Mouse (Mus musculus) adrenal gland, postnatal 4 days (tissue): ENCODE data around the gene Ptcd2. TPM values are rescaled to one million over a fixed set of nuclear protein-coding genes. Genes with fewer than 3 reads are reported as not detected.

Source experiments
- DNase-seq, 2 experiments: peaks; one replicate each; pipeline ENCODE4 v3.0.0; 2021 to 2022; ENCODE audit warnings: low spot score in 2 of 2, mixed read lengths in 2 of 2
- total RNA-seq, 2 experiments: library from RNA; stranded (reverse); gene quantifications; 2 replicates each; pipeline ENCODE4 v1.2.3; 2021

The Ptcd2 gene
- total RNA-seq, 2 experiments from 2014 or later, result 35.8 to 39.6 TPM

DNA sequence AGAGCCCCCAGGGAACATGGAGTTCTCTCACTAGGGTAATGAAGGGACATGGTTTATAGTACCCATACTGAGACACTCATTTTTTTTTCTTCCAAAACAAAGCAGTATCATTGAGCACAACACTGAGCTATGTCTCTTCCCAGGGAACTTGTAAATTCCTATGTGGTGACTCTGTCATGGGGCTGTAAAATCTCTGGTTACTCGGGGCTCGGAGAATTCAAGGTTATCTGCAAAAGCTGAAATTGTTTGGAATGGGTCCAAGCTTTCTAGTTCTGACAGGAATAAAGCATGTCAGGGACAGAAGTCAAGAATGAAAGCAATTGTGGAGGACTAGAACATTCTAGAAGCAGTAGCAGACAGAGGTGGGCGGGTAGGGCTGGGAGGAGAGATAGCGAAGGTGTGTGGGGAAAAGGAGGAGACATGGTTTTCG lies 36.6 kb downstream of the Ptcd2 start:
- no peak for DNase-seq

DNA sequence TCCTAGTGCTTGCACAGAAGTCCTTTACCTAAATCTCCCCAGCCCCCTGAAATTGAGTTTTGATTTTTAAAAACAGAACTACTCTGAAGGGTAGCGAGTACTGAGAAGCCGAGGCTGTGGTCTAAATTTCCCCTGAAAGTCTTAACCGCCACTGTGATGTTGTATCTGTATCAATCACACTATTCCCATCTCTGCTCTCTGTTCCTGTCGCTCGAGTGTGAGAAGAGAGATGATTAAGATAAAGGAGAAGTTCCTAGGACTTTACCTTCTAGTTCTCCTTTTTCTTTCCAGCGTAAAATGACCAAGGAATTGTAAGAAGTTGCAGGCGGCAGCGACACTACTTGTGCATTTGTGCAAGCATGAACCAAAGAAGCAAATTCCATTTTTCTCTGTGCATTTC lies 38.3 kb downstream of the Ptcd2 start:
- no peak for DNase-seq

GRCm38 (mm10) chr13:99305186-99305585 lies 39.3 kb downstream of the Ptcd2 start:
- DNase-seq, result no peak

DNA sequence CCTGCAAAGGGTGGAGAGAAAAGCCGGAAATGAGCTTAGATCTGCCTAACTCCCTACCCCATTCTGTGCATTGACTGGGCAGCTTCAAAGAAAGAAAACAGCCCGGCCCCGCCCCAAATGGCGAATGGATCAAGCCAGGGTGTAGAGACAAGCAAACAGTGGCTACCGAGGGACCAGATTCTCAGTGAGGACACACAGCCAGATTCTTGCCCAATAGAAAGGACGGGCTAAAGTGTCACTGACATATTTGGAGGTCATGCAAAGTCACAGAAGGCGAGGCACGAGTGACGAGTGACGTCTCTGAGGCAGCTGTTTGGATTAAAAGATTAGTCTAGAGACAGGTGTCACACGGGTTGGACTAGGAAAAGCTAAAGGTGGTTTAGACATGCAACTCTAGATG lies 40.1 kb downstream of the Ptcd2 start:
- DNase-seq, result no peak

DNA sequence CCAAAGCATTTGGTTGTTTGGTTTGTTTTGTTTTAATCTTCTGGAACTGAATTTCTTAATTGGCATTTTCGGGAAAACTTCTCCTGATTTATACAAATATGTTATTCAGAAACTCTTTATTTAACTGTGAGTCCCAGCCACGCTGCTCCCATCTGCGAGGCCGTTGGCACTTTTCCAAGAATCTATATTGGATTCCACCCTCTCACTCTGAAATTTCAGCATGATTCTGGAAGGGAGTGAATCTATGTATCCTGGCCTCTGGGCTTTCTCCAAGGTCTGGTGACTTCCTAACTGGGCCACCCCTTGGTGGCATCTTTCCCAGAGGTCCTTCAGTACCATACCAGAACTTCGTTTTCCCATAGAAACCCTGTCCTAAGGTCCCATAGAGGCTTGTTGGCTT lies 40.7 kb downstream of the Ptcd2 start:
- no peak for DNase-seq

- no peak for DNase-seq
Observed at GRCm38 (mm10) chr13:99299921-99300320, 44.6 kb downstream of the Ptcd2 start.

- no peak for DNase-seq
Observed at GRCm38 (mm10) chr13:99294176-99294575, 50.3 kb downstream of the Ptcd2 start.

GRCm38 (mm10) chr13:99290766-99291165 lies 53.7 kb downstream of the Ptcd2 start:
- DNase-seq, result no peak

- no peak for DNase-seq
Observed at GRCm38 (mm10) chr13:99287786-99288185, 56.7 kb downstream of the Ptcd2 start.

DNA sequence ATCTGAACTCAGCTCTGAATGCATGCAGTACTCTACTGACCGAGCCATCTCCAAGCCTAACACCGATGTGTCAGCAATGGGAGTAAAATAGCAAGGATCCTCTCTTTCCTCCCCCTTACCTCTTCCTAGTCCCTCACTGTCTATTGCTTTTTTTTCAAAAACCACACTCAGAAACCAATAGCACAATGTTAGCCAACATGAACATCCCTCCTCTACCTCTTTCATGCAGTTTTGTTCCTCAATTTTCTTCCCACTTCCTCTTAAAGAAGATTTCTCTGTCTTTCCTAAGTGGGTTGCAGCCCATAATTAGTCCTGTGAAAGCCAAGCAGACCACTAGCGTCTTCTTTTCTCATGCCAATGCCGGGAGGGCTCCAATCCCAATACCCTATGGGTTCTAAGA lies 57.3 kb downstream of the Ptcd2 start:
- no peak for DNase-seq

GRCm38 (mm10) chr13:99285241-99285640 lies 59.3 kb downstream of the Ptcd2 start:
- no peak for DNase-seq

DNA sequence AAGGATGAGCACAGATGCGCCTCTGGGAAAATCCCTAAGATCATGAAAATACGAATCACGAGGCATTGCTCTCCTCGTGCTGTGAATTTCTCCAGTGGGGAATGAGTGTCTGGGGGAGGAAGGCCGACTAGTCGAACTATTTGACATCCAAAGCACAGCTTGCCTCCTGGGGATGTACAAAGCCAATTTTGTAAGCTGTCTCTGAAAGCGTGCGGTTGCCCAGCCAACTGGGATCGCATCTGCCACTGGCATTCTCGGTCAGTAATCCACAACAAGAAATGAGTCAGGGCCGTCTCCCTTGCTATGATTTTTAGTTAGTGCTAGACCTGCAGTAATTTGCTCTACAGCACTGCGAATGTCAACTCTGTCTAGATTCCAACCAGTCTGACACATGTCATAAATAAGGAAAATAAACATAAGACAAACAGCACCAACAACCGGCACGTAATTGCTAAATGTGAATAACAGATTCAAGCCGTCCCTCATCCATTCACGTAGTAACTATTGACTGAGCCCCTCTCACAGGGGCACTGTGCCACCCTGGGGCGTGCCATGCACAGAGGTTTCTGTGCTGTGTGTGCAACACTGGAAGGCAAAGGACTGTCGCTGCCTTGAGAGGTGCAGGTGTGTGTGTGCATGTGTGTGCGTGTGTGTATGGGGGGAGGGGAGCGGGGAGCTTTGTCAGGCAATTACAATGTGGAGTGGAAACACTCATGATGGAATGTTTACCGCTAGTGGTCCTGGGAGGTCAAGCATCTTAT lies 59.9 kb downstream of the Ptcd2 start:
- DNase-seq, result no peak

DNA sequence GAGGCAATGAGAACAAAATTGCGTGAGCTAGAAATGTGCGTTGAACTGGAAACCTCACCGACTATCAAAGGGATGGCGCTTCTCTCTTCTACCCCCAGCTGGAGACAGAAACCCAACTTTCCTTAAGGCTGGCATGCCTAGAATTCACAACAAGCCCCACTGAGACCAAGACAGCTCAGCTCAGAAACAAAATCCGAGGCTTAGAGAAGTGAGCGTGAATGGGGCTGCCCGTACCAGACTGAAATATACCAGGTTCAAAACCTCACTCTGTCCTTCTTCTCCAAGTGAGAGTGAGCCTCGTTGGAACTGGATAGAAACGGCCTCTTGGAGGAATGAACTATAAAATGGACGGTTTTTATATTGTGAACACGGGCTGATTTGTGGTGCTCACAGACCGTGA lies 60.6 kb downstream of the Ptcd2 start:
- DNase-seq, result no peak

DNA sequence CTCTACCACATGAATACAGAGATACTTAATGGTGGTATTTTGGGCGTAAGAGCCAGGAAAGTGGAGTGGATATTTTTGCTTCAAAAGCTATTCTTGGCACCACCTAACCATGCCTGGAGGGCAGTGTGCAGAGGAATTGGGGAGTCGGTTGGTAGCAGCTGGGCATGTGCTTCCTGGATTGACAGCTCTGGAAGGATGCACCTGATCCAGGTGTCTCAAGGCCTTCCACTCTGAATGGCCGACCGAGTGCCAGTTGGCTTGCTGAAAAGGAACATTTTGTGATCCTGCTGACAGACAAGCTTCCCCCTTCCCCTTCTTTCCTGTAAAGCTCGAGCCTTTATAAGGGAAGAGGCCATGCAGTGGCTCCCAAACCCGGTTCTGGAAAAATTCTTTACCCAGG lies 61.5 kb downstream of the Ptcd2 start:
- DNase-seq, result no peak

DNA sequence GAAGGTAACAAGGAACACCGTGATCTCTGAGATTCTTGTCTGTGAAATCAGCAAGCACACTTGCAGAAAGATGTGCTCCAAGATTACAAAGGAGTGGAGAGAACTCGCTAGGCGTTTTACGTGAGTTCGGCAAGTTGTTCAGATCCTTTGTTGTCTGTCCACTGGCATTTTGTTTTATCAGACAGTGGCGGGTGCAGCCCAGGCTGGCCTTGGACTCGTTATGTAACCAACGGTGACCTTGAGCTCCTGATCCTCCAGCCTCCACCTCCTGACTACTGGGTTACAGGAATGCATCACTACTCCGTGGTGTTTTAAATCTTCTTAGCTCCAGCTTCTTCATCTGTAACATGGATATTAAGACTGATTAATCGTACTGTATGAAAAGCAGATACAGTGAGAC lies 65.2 kb downstream of the Ptcd2 start:
- DNase-seq, result peak in 1 of 2 experiments; percentile 25

GRCm38 (mm10) chr13:99278511-99278910 lies 66.0 kb downstream of the Ptcd2 start:
- no peak for DNase-seq

- no peak for DNase-seq
Observed at GRCm38 (mm10) chr13:99277521-99277920, 67.0 kb downstream of the Ptcd2 start.

- DNase-seq, result no peak
Observed at GRCm38 (mm10) chr13:99272046-99272445, 72.5 kb downstream of the Ptcd2 start.

Other genes starting within 250 kb of the Ptcd2 start
- gene Zfp366, start 159.9 kb downstream of the Ptcd2 start, total RNA-seq, result 1 to 10 TPM; 4.8 to 6.9 TPM
- 10 to 100 TPM; 51.7 to 52.1 TPM for gene Mrps27, start 81 bp upstream of the Ptcd2 start, total RNA-seq
- 100 to 1,000 TPM in 1 of 2 experiments, 10 to 100 TPM in 1; 76.1 to 106 TPM for gene Map1b, start 171.8 kb upstream of the Ptcd2 start, total RNA-seq